ENCODE assay signal across 24 mouse cellular contexts in the genomic region with DNA sequence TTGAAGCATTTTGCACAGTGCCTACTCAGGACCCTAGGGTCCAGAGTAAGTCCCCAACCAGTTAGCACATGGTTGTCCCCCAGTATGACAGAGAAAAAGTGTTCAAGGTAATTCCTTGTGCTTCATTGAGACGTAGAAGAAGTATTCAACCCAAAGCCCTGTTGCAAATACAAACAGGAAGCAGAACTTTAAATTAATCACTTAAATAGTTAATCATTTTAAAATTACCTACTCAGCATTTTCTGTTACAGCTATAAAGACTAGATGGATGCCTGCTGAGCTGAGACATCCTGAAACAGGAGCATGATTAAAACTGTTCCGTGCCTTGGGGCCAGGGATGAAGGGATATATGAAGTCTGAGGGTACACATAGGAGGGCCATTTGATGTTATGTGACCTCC. TPM values are rescaled to one million over a fixed set of nuclear protein-coding genes. Genes with fewer than 3 reads are reported as not detected.
DNase-seq lines count a peak whose midpoint lies in the region; ATAC-seq and TF ChIP-seq lines count a peak whose summit lies in the region.
"Had no signal": no experiment of that assay in that cellular context is flagged by ENCODE, and none has a peak within 500 bp of the region (broad histone marks: within the 10 kb centered on the region; RNA-seq: fewer than 3 reads in every experiment).

No protein-coding gene starts in this region.

- H3K9me3 ChIP-seq in CH12.LX (replicated peaks; ENCODE audit: low read length) = no peaks in the 10 kb centered on the region
- no peaks in the 10 kb centered on the region for H3K9me3 ChIP-seq in ES-E14 (ENCODE audit: control insufficient read depth, insufficient read depth, low read depth, low read length)
- H3K9me3 ChIP-seq: G1E had no signal

- no peak for TF ChIP-seq CTCF in CH12.LX (conservative IDR thresholded peaks at IDR 0.05 in 1 of 2, IDR thresholded peaks at IDR 0.05 in 1 of 2; ENCODE audit: low read depth in 2 of 2, low read length in 2 of 2)

- no peak overlapping the region for H3K4me3 ChIP-seq in CH12.LX (replicated peaks in 1 of 3; ENCODE audit: low read depth in 2 of 3, low read length in 2 of 3, poor library complexity in 1 of 3)
- H3K4me3 ChIP-seq in ES-E14 (ENCODE audit: insufficient read depth in 1 of 2, low read depth in 1 of 2, low read length in 2 of 2, poor library complexity in 1 of 2, severe bottlenecking in 1 of 2) = no peak overlapping the region

- dilution Hi-C loops in CH12.LX (cut with MboI; ENCODE audit: extremely low pct_ligation_motif_present, extremely low pct_unique_long_range_greater_than_20kb, low sequenced_read_pairs) = no loop called here

- DNase-seq in CH12.LX (ENCODE audit: extremely low read depth) = no peak
- DNase-seq in ES-E14 (ENCODE audit: low read depth, low spot score) = no peak
- no peak for DNase-seq in embryo, embryonic 11 days
- DNase-seq: adrenal gland, adult 2 months; adrenal gland, adult 8-10 months; adrenal gland, postnatal 10 days; adrenal gland, postnatal 14 days; adrenal gland, postnatal 25 days; adrenal gland, postnatal 36 days; B cell, adult 2 months; cerebellum, adult 11 months; cerebellum, adult 11-12 months; cerebellum, adult 18-20 months; cerebellum, adult 2 months; cerebellum, adult 8-10 months had no signal

- TF ChIP-seq EP300 in CH12.LX (IDR thresholded peaks at IDR 0.05; ENCODE audit: low read length) = no peak

- TF ChIP-seq RAD21 in CH12.LX (IDR thresholded peaks at IDR 0.05; ENCODE audit: low read depth, low read length) = no peak

- no peak overlapping the region for H3K4me2 ChIP-seq in CH12.LX (ENCODE audit: insufficient read depth, low read depth, poor library complexity, severe bottlenecking)

- H3K27me3 ChIP-seq in CH12.LX (replicated peaks) = no peaks in the 10 kb centered on the region
- H3K27me3 ChIP-seq: Patski had no signal

- H3K36me3 ChIP-seq in CH12.LX (replicated peaks in 1 of 2; ENCODE audit: control insufficient read depth in 1 of 2, insufficient read depth in 1 of 2, low read length in 1 of 2) = no peaks in the 10 kb centered on the region
- H3K36me3 ChIP-seq in ES-E14 (ENCODE audit: control insufficient read depth, insufficient read depth, low read length, poor library complexity, severe bottlenecking) = no peaks in the 10 kb centered on the region
- H3K36me3 ChIP-seq: G1E had no signal

- TF ChIP-seq POLR2A in CH12.LX (IDR thresholded peaks at IDR 0.05; ENCODE audit: low read depth, low read length) = no peak

- ATAC-seq in erythroid progenitor cell, adult 5-6 weeks (replicated peaks; ENCODE audit: low FRiP score, poor library complexity, severe bottlenecking) = no peak
- ATAC-seq: activated CD4-positive, CD25-positive, alpha-beta regulatory T cell, adult 4 months; CD4-positive, CD25-positive, alpha-beta regulatory T cell, adult 4 months; Patski had no signal

- no peaks in the 10 kb centered on the region for H3K4me1 ChIP-seq in CH12.LX (ENCODE audit: control insufficient read depth in 1 of 2, insufficient read depth in 2 of 2)
- no peaks in the 10 kb centered on the region for H3K4me1 ChIP-seq in ES-E14 (ENCODE audit: control insufficient read depth in 2 of 2, insufficient read depth in 2 of 2, low read length in 2 of 2, poor library complexity in 1 of 2)

- no peaks in the 10 kb centered on the region for H3K79me2 ChIP-seq in CH12.LX (replicated peaks; ENCODE audit: control insufficient read depth, extremely low read depth, insufficient read depth, poor library complexity, severe bottlenecking)

- H3K27ac ChIP-seq in CH12.LX (ENCODE audit: insufficient read depth, low read depth) = no peak overlapping the region
- no peak overlapping the region for H3K27ac ChIP-seq in ES-E14 (ENCODE audit: insufficient read depth, low read depth, low read length, poor library complexity, severe bottlenecking)

- H3K9ac ChIP-seq in CH12.LX (ENCODE audit: insufficient read depth, low read depth) (no peak overlapping the region), ES-E14 (ENCODE audit: insufficient read depth, low read depth, low read length, poor library complexity, severe bottlenecking) (no peak overlapping the region)

- in situ Hi-C loops in CH12.LX (cut with MboI; ENCODE audit: low pct_ligation_motif_present, low pct_unique_long_range_greater_than_20kb, low sequenced_read_pairs) (no loop called here), ES-E14 (cut with MboI; ENCODE audit: low sequenced_read_pairs in 2 of 2, unreplicated experiment in 2 of 2) (no loop called here)

TF ChIP-seq in CH12.LX, 34 proteins besides CTCF, POLR2A, EP300 and RAD21:
- TF ChIP-seq MAFK (IDR thresholded peaks at IDR 0.05; ENCODE audit: insufficient replicate concordance, low read length) (peak; percentile 74), POLR2AphosphoS2 (IDR thresholded peaks at IDR 0.05; ENCODE audit: low read depth, low read length) (no peak), ETS1 (conservative IDR thresholded peaks at IDR 0.05; ENCODE audit: low read depth, low read length) (no peak), CHD2 (IDR thresholded peaks at IDR 0.05; ENCODE audit: low read length) (no peak)
TF ChIP-seq in CH12.LX: peak in this region for 1.

TF ChIP-seq in ES-E14, 5 proteins besides CTCF, POLR2A, EP300 and RAD21:
- TF ChIP-seq CHD2 (IDR thresholded peaks at IDR 0.05; ENCODE audit: low read depth, low read length) (no peak), MAFK (IDR thresholded peaks at IDR 0.05; ENCODE audit: insufficient read depth, low read depth, low read length) (peak; percentile 60; the same call in 1 of the 2 replicates)

RNA-seq across cellular contexts. Expression of a gene that starts 26.8 kb away (rescaled TPM):
- not detected in 2 replicates for total RNA-seq in CH12.LX (2012; rRNA removed)
- total RNA-seq in CH12.LX (2014; rRNA removed) = not detected in 2 replicates
- polyA plus RNA-seq in CH12.LX (2012; ENCODE audit: insufficient read length, low read depth) = not detected in 2 replicates
- not detected in 2 replicates for total RNA-seq in ES-E14 (2012; rRNA removed)
- not detected in 2 replicates for total RNA-seq in erythroid progenitor cell, adult 5-6 weeks (2015; ENCODE audit: low replicate concordance)
- not detected in 2 replicates for total RNA-seq in erythroid progenitor cell, adult 5-6 weeks (2017; ENCODE audit: low replicate concordance)
- total RNA-seq: adrenal gland, postnatal 10 days; adrenal gland, postnatal 25 days; adrenal gland, postnatal 36 days; adrenal gland, postnatal 4 days; G1E; MEL had no signal
- polyA plus RNA-seq: activated CD4-positive, CD25-positive, alpha-beta regulatory T cell, adult 4 months; brain, embryonic 14.5 days; C2C12; CD4-positive, CD25-positive, alpha-beta regulatory T cell, adult 4 months; cerebellum, adult 2 months; G1E; Patski had no signal

RNA-seq across cellular contexts. Expression of a gene that starts 42.5 kb away (rescaled TPM):
- total RNA-seq in CH12.LX (2012; rRNA removed) (1.9 and 3.0 TPM in 2 replicates), CH12.LX (2014; rRNA removed) (0.51 and 0.53 TPM in 2 replicates), ES-E14 (2012; rRNA removed) (3.1 and 3.7 TPM in 2 replicates)
- 0.52 and 0.76 TPM in 2 replicates for polyA plus RNA-seq in CH12.LX (2012; ENCODE audit: insufficient read length, low read depth)
- total RNA-seq in erythroid progenitor cell, adult 5-6 weeks (2015; ENCODE audit: low replicate concordance) = 1.4 TPM in 1 of 2 replicates, not detected in the other
- 0.61 and 0.77 TPM in 2 replicates for total RNA-seq in erythroid progenitor cell, adult 5-6 weeks (2017; ENCODE audit: low replicate concordance)
- total RNA-seq: MEL had no signal
- polyA plus RNA-seq: G1E had no signal
